Mouse (Mus musculus): ENCODE data around the gene Fjx1.

GRCm38 (mm10) chr2:102427974-102428373 is 24.3 kb downstream of the Fjx1 start:
- TF ChIP-seq CTCF (IDR thresholded peaks at IDR 0.05; ENCODE audit: borderline replicate concordance, insufficient read depth, low read length) (no peak), POLR2A (IDR thresholded peaks at IDR 0.05; ENCODE audit: low read depth, low read length) (no peak)

All from embryonic fibroblast, embryonic 13.5 days (primary cell).